Mouse (Mus musculus) ES-E14 (cell line): ENCODE measurements around the gene Snrpn. TPM values are rescaled to one million over a fixed set of nuclear protein-coding genes. Genes with fewer than 3 reads are reported as not detected.

Experiments
- DNase-seq: peaks from one replicate; pipeline ENCODE4 v3.0.0-alpha.2; 2013; ENCODE audit warnings: low read depth, low spot score
- H3K27ac ChIP-seq: 2 replicates; pipeline ENCODE4 v1.5.1; 2012; ENCODE audit warnings: low read depth, mild to moderate bottlenecking, low read length, moderate library complexity, mixed read lengths; ENCODE audit not compliant: poor library complexity, insufficient read depth, severe bottlenecking
- H3K36me3 ChIP-seq: 2 replicates; pipeline ENCODE4 v1.6.1; 2012; ENCODE audit warnings: mild to moderate bottlenecking, low read length, moderate library complexity, mixed read lengths; ENCODE audit not compliant: control insufficient read depth, poor library complexity, insufficient read depth, severe bottlenecking
- H3K4me1 ChIP-seq, 2 experiments: fragments of 150-350 bp in 1 of 2; sonication (generic) in 1 of 2; 2 replicates each; pipeline ENCODE4 v1.6.1; 2012; ENCODE audit warnings: low read length in 2 of 2, mild to moderate bottlenecking in 1 of 2, mixed read lengths in 1 of 2; ENCODE audit not compliant: control insufficient read depth in 2 of 2, insufficient read depth in 2 of 2, poor library complexity in 1 of 2
- H3K4me3 ChIP-seq, 2 experiments: fragments of 150-350 bp in 1 of 2; sonication (generic) in 1 of 2; 2 replicates each; pipeline ENCODE4 v1.5.1; 2012; ENCODE audit warnings: low read length in 2 of 2, low read depth in 1 of 2, mild to moderate bottlenecking in 1 of 2, mixed read lengths in 1 of 2; ENCODE audit not compliant: insufficient read depth in 1 of 2, poor library complexity in 1 of 2, severe bottlenecking in 1 of 2
- H3K9ac ChIP-seq: 2 replicates; pipeline ENCODE4 v1.6.1; 2012; ENCODE audit warnings: low read depth, mild to moderate bottlenecking, low read length, mixed read lengths; ENCODE audit not compliant: poor library complexity, insufficient read depth, severe bottlenecking
- H3K9me3 ChIP-seq: fragments of 150-350 bp; sonication (generic); 2 replicates; pipeline ENCODE4 v1.6.1; 2012; ENCODE audit warnings: low read depth, mild to moderate bottlenecking, low read length; ENCODE audit not compliant: control insufficient read depth, insufficient read depth
- CHD2 ChIP-seq: IDR thresholded peaks from 2 replicates; pipeline ENCODE4 v1.6.1; 2014; ENCODE audit warnings: mild to moderate bottlenecking, low read depth, low read length, inconsistent platforms
- HCFC1 ChIP-seq: IDR thresholded peaks from 2 replicates; pipeline ENCODE4 v1.6.1; 2012; ENCODE audit warnings: low read length, inconsistent platforms, borderline replicate concordance; ENCODE audit not compliant: insufficient read depth
- MAFK ChIP-seq: IDR thresholded peaks from 2 replicates; pipeline ENCODE4 v1.6.1; 2014; ENCODE audit warnings: mild to moderate bottlenecking, low read depth, low read length, inconsistent platforms; ENCODE audit not compliant: insufficient read depth
- ZC3H11A ChIP-seq: IDR thresholded peaks from 2 replicates; pipeline ENCODE4 v1.6.1; 2012; ENCODE audit warnings: low read depth, mild to moderate bottlenecking, inconsistent platforms, low read length, borderline replicate concordance
- ZNF384 ChIP-seq: IDR thresholded peaks from 2 replicates; pipeline ENCODE4 v1.6.1; 2012; ENCODE audit warnings: low read depth, low read length, inconsistent platforms
- in situ Hi-C, 2 experiments: fragments of 600-800 bp; cut with MboI; formaldehyde crosslinking; loops; one replicate each; pipeline ENCODE4 v1.15.1; 2025; ENCODE audit warnings: low sequenced_read_pairs in 2 of 2, inconsistent platforms in 1 of 2; ENCODE audit not compliant: unreplicated experiment in 2 of 2
- total RNA-seq: library from RNA; depleted of rRNA; stranded (reverse); fragments of 300-350 nt; gene quantifications from 2 replicates; pipeline ENCODE4 v1.2.3, GENCODE M21; 2012

Gene Snrpn
- total RNA-seq, 1 experiment = 87.4 TPM

GRCm38 (mm10) chr7:60122434-60123085 is 17.5 kb downstream of the Snrpn start:
- H3K9ac ChIP-seq = no peak overlapping the region
- H3K27ac ChIP-seq = no peak overlapping the region
- DNase-seq = no peak
- no peaks in the 10 kb centered on the region for H3K4me1 ChIP-seq
- no peaks in the 10 kb centered on the region for H3K36me3 ChIP-seq
- H3K9me3 ChIP-seq = no peaks in the 10 kb centered on the region
- in situ Hi-C loops = no loop called here
- H3K4me3 ChIP-seq = no peak overlapping the region
- TF ChIP-seq HCFC1 = no peak
- TF ChIP-seq CHD2 = no peak
- no peak for TF ChIP-seq ZNF384
- no peak for TF ChIP-seq ZC3H11A
- TF ChIP-seq MAFK = no peak

- no peak for DNase-seq
- Histone ChIP-seq H3K4me1 (no peaks in the 10 kb centered on the region), H3K4me3 (no peak overlapping the region), H3K9ac (no peak overlapping the region), H3K27ac (no peak overlapping the region), H3K9me3 (no peaks in the 10 kb centered on the region), H3K36me3 (no peaks in the 10 kb centered on the region)
- TF ChIP-seq ZC3H11A (no peak), CHD2 (no peak), HCFC1 (no peak)
- in situ Hi-C loops = no loop called here
Measured at GRCm38 (mm10) chr7:60097154-60097859, 42.7 kb downstream of the Snrpn start.

DNA sequence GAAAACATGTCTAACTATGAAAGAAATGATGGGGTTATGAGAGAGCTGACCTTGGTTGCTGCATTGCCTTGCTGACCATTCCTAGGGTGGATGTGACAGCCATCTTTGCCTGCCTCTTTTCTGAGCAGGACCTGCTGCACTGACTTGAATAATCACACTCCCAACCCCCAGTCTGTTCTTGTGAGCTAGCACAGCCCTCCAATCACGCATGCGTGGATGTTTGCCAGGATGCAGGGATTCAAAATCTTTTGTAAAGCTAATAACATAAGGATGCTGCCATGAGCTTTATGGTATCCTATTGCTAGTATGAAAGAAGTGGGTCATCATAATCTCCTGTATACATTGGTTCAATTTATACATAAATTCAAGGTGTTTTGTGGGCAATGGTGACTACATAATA is 63.7 kb downstream of the Snrpn start:
- H3K27ac ChIP-seq = no peak overlapping the region
- TF ChIP-seq CHD2 = no peak
- no peak for TF ChIP-seq HCFC1
- TF ChIP-seq ZNF384 = no peak
- TF ChIP-seq ZC3H11A = no peak
- no peak for TF ChIP-seq MAFK
- no peaks in the 10 kb centered on the region for H3K4me1 ChIP-seq
- H3K36me3 ChIP-seq = no peaks in the 10 kb centered on the region
- DNase-seq = no peak
- H3K9me3 ChIP-seq = no peaks in the 10 kb centered on the region
- no peak overlapping the region for H3K4me3 ChIP-seq
- no peak overlapping the region for H3K9ac ChIP-seq
- in situ Hi-C loops = no loop called here

- no peak for DNase-seq
- TF ChIP-seq CHD2 (no peak), ZNF384 (no peak), HCFC1 (no peak), MAFK (no peak), ZC3H11A (no peak)
Measured at GRCm38 (mm10) chr7:60047481-60048201, 92.4 kb downstream of the Snrpn start.

More at GRCm38 (mm10) chr7:60047481-60048201, 92.4 kb downstream of the Snrpn start:
- H3K27ac ChIP-seq = no peak overlapping the region
- no peaks in the 10 kb centered on the region for H3K9me3 ChIP-seq
- no peaks in the 10 kb centered on the region for H3K4me1 ChIP-seq
- in situ Hi-C loops = no loop called here
- H3K9ac ChIP-seq = no peak overlapping the region
- H3K36me3 ChIP-seq = no peaks in the 10 kb centered on the region
- H3K4me3 ChIP-seq = no peak overlapping the region
